Mouse (Mus musculus) hematopoietic stem cell, adult 5-6 weeks (primary cell): ENCODE measurements around the gene Cst11. TPM values are rescaled to one million over a fixed set of nuclear protein-coding genes. Genes with fewer than 3 reads are reported as not detected.

Experiments used
- ATAC-seq, 2 experiments: fragments of 125-278 bp in 1 of 2; replicated peaks in 1 of 2; 2 replicates each; pipeline ENCODE4 v1.8.0; 2016 to 2017; ENCODE audit warnings: inconsistent platforms in 2 of 2, mild to moderate bottlenecking in 2 of 2, moderate number of reproducible peaks in 2 of 2, low read depth in 1 of 2, moderate TSS enrichment in 1 of 2; ENCODE audit not compliant: low FRiP score in 2 of 2, poor library complexity in 2 of 2, severe bottlenecking in 2 of 2, insufficient read depth in 1 of 2, low TSS enrichment in 1 of 2
- total RNA-seq: library from RNA; stranded (forward); fragments of 172-1452, 232-1000 nt; gene quantifications from 2 replicates; pipeline ENCODE4 v1.2.3, GENCODE M21; 2017

Gene Cst11
- total RNA-seq, 1 experiment from 2014 or later, result not detected

GRCm38 (mm10) chr2:148719271-148719995 is 51.9 kb downstream of the Cst11 start:
- peak; percentile 74 to 89 for ATAC-seq

Other genes starting within 250 kb of the Cst11 start
- gene Nxt1, start 98.9 kb downstream of the Cst11 start, total RNA-seq, result 21.9 and 39.3 TPM in 2 replicates
- 17.4 and 22.4 TPM in 2 replicates for gene Gzf1, start 90.5 kb downstream of the Cst11 start, total RNA-seq
- gene Napb, start 39.0 kb downstream of the Cst11 start, total RNA-seq, result 1.4 and 2.9 TPM in 2 replicates
- not detected in 2 replicates for gene Cstl1, start 21.1 kb downstream of the Cst11 start, total RNA-seq
- not detected in 2 replicates for gene 8030411F24Rik, start 10.5 kb upstream of the Cst11 start, total RNA-seq
- not detected in 2 replicates for gene Cst12, start 17.9 kb upstream of the Cst11 start, total RNA-seq
- gene Cst8, start 27.3 kb upstream of the Cst11 start, total RNA-seq, result not detected in 2 replicates
- not detected in 2 replicates for gene Cst13, start 48.6 kb upstream of the Cst11 start, total RNA-seq
- not detected in 2 replicates for gene Cst9, start 63.6 kb upstream of the Cst11 start, total RNA-seq
- gene 9230104L09Rik, start 93.5 kb upstream of the Cst11 start, total RNA-seq, result not detected in 2 replicates
- gene Cst3, start 104.2 kb upstream of the Cst11 start, total RNA-seq, result 200 and 303 TPM in 2 replicates
- gene Gm1330, start 231.8 kb upstream of the Cst11 start, total RNA-seq, result not detected in 2 replicates
- gene Gm10750, start 245.7 kb upstream of the Cst11 start, total RNA-seq, result not detected in 2 replicates